Mouse (Mus musculus) neural tube, embryonic 15.5 days (tissue): ENCODE data around the gene Nebl. TPM values are rescaled to one million over a fixed set of nuclear protein-coding genes. Genes with fewer than 3 reads are reported as not detected.

ENCODE experiments used
- ATAC-seq: fragments of 200-750 bp; cut with Nextera tagmentation; 2 replicates; pipeline ENCODE4 v1.8.0; 2017; ENCODE audit warnings: mild to moderate bottlenecking, moderate TSS enrichment, moderate library complexity; ENCODE audit not compliant: low FRiP score
- H3K27ac ChIP-seq: fragments of 300-500 bp; sonication (generic); replicated peaks from 2 replicates; pipeline ENCODE4 v1.5.1; 2015; ENCODE audit warnings: mild to moderate bottlenecking, inconsistent platforms
- H3K27me3 ChIP-seq: fragments of 300-500 bp; sonication (generic); replicated peaks from 2 replicates; pipeline ENCODE4 v1.6.1; 2015; ENCODE audit warnings: inconsistent platforms
- H3K36me3 ChIP-seq: fragments of 300-500 bp; sonication (generic); 2 replicates; pipeline ENCODE4 v1.6.1; 2015; ENCODE audit warnings: inconsistent platforms
- H3K4me1 ChIP-seq: fragments of 300-500 bp; sonication (generic); 2 replicates; pipeline ENCODE4 v1.6.1; 2015; ENCODE audit warnings: inconsistent platforms
- H3K4me2 ChIP-seq: fragments of 300-500 bp; sonication (generic); 2 replicates; pipeline ENCODE4 v1.6.1; 2015; ENCODE audit warnings: inconsistent platforms, mild to moderate bottlenecking, moderate library complexity
- H3K4me3 ChIP-seq: fragments of 300-500 bp; sonication (generic); replicated peaks from 2 replicates; pipeline ENCODE4 v1.5.1; 2015; ENCODE audit warnings: mild to moderate bottlenecking, inconsistent platforms
- H3K9ac ChIP-seq: fragments of 300-500 bp; sonication (generic); replicated peaks from 2 replicates; pipeline ENCODE4 v1.6.1; 2015; ENCODE audit warnings: mild to moderate bottlenecking, inconsistent platforms
- H3K9me3 ChIP-seq: fragments of 300-500 bp; sonication (generic); replicated peaks from 2 replicates; pipeline ENCODE4 v1.6.1; 2016; ENCODE audit warnings: inconsistent platforms
- WGBS: fragments of 180-500 bp; shearing (Covaris S2); methylation state at CpG from one replicate; pipeline ENCODE4 v1.1.7; 2015; ENCODE audit warnings: mixed read lengths; 5-methylcytosine and 5-hydroxymethylcytosine counted together
- polyA plus RNA-seq: library from polyadenylated mRNA; unstranded; fragments of >200 nt; fragmentation: Nextera tagmentation; extraction: Ambion mirVana; gene quantifications from 2 replicates; pipeline ENCODE4 v1.2.1, GENCODE M21; 2015

Gene Nebl
- polyA plus RNA-seq, 1 experiment from 2014 or later: 14.3 TPM

GRCm38 (mm10) chr2:17705964-17706363, 25.3 kb downstream of the Nebl start:
- Histone ChIP-seq H3K4me3 (no peak overlapping the region), H3K4me1 (peaks cover 16% of the 10 kb centered on the region), H3K36me3 (no peaks in the 10 kb centered on the region), H3K9ac (no peak overlapping the region), H3K4me2 (no peak overlapping the region), H3K27me3 (no peaks in the 10 kb centered on the region), H3K9me3 (no peaks in the 10 kb centered on the region), H3K27ac (no peak overlapping the region)
- no peak for ATAC-seq
- WGBS: 80% methylated on average over 5 of the region's 5 CpGs

GRCm38 (mm10) chr2:17705426-17705825, 25.8 kb downstream of the Nebl start:
- ATAC-seq: no peak
- H3K4me3 ChIP-seq: no peak overlapping the region
- WGBS: 76% methylated on average over 3 of the region's 3 CpGs

GRCm38 (mm10) chr2:17703170-17703512, 28.1 kb downstream of the Nebl start:
- no peak overlapping the region for H3K27ac ChIP-seq
- no peaks in the 10 kb centered on the region for H3K27me3 ChIP-seq
- no peak overlapping the region for H3K4me2 ChIP-seq
- no peak overlapping the region for H3K4me3 ChIP-seq
- no peaks in the 10 kb centered on the region for H3K9me3 ChIP-seq
- H3K36me3 ChIP-seq: no peaks in the 10 kb centered on the region
- ATAC-seq: peak; percentile 48; the same call in 1 of the 2 replicates
- H3K9ac ChIP-seq: no peak overlapping the region
- peaks cover 12% of the 10 kb centered on the region for H3K4me1 ChIP-seq
- 54% methylated on average over 2 of the region's 2 CpGs for WGBS

More at GRCm38 (mm10) chr2:17705426-17705825, 25.8 kb downstream of the Nebl start:
- no peaks in the 10 kb centered on the region for H3K9me3 ChIP-seq
- no peak overlapping the region for H3K9ac ChIP-seq
- H3K36me3 ChIP-seq: no peaks in the 10 kb centered on the region
- H3K4me1 ChIP-seq: peaks cover 16% of the 10 kb centered on the region
- H3K4me2 ChIP-seq: no peak overlapping the region
- no peak overlapping the region for H3K27ac ChIP-seq
- H3K27me3 ChIP-seq: no peaks in the 10 kb centered on the region

GRCm38 (mm10) chr2:17702481-17703169, 28.6 kb downstream of the Nebl start:
- H3K27me3 ChIP-seq: no peaks in the 10 kb centered on the region
- ATAC-seq: peak; percentile 67
- H3K27ac ChIP-seq: no peak overlapping the region
- H3K9me3 ChIP-seq: no peaks in the 10 kb centered on the region
- H3K36me3 ChIP-seq: no peaks in the 10 kb centered on the region
- no peak overlapping the region for H3K4me2 ChIP-seq
- no peak overlapping the region for H3K4me3 ChIP-seq
- 57% methylated on average over 7 of the region's 7 CpGs for WGBS
- peaks cover 12% of the 10 kb centered on the region for H3K4me1 ChIP-seq
- no peak overlapping the region for H3K9ac ChIP-seq

- H3K4me3 ChIP-seq: no peak overlapping the region
- no peak overlapping the region for H3K9ac ChIP-seq
- WGBS: 41% methylated on average over 4 of the region's 4 CpGs
- H3K9me3 ChIP-seq: no peaks in the 10 kb centered on the region
- H3K4me1 ChIP-seq: peaks cover 12% of the 10 kb centered on the region
- no peaks in the 10 kb centered on the region for H3K27me3 ChIP-seq
- ATAC-seq: peak; percentile 50
- no peak overlapping the region for H3K27ac ChIP-seq
- H3K36me3 ChIP-seq: no peaks in the 10 kb centered on the region
- H3K4me2 ChIP-seq: no peak overlapping the region
Measured at GRCm38 (mm10) chr2:17698161-17699087, 32.8 kb downstream of the Nebl start.

- H3K36me3 ChIP-seq: no peaks in the 10 kb centered on the region
- no peaks in the 10 kb centered on the region for H3K27me3 ChIP-seq
- H3K9me3 ChIP-seq: no peaks in the 10 kb centered on the region
- H3K27ac ChIP-seq: no peak overlapping the region
- no peak overlapping the region for H3K4me3 ChIP-seq
- no peaks in the 10 kb centered on the region for H3K4me1 ChIP-seq
- whole genome bisulfite sequencing: 93% methylated on average over 2 of the region's 2 CpGs
- no peak overlapping the region for H3K9ac ChIP-seq
- no peak for ATAC-seq
- no peak overlapping the region for H3K4me2 ChIP-seq
Measured at GRCm38 (mm10) chr2:17692926-17693325, 38.3 kb downstream of the Nebl start.

- Histone ChIP-seq H3K27me3 (no peaks in the 10 kb centered on the region), H3K27ac (no peak overlapping the region), H3K9me3 (no peaks in the 10 kb centered on the region), H3K9ac (no peak overlapping the region), H3K4me1 (no peaks in the 10 kb centered on the region), H3K4me2 (no peak overlapping the region), H3K36me3 (no peaks in the 10 kb centered on the region), H3K4me3 (no peak overlapping the region)
- 80% methylated on average over 5 of the region's 5 CpGs for WGBS
- ATAC-seq: no peak
Measured at GRCm38 (mm10) chr2:17690264-17690663, 41.0 kb downstream of the Nebl start.

- no peak overlapping the region for H3K27ac ChIP-seq
- no peak overlapping the region for H3K9ac ChIP-seq
- no peaks in the 10 kb centered on the region for H3K27me3 ChIP-seq
- no peak overlapping the region for H3K4me3 ChIP-seq
- ATAC-seq: no peak
- H3K36me3 ChIP-seq: no peaks in the 10 kb centered on the region
- H3K4me1 ChIP-seq: peaks cover 8% of the 10 kb centered on the region
- no peaks in the 10 kb centered on the region for H3K9me3 ChIP-seq
- 94% methylated on average over 6 of the region's 6 CpGs for WGBS
- no peak overlapping the region for H3K4me2 ChIP-seq
Measured at GRCm38 (mm10) chr2:17687141-17687540, 44.1 kb downstream of the Nebl start.

- ATAC-seq: no peak
- H3K4me2 ChIP-seq: no peak overlapping the region
- no peaks in the 10 kb centered on the region for H3K9me3 ChIP-seq
- no peaks in the 10 kb centered on the region for H3K27me3 ChIP-seq
- H3K4me1 ChIP-seq: peaks cover 8% of the 10 kb centered on the region
- WGBS: 75% methylated on average over 4 of the region's 4 CpGs
- H3K9ac ChIP-seq: no peak overlapping the region
- H3K36me3 ChIP-seq: no peaks in the 10 kb centered on the region
- no peak overlapping the region for H3K4me3 ChIP-seq
- H3K27ac ChIP-seq: no peak overlapping the region; the same call in 1 of the 2 replicates
Measured at GRCm38 (mm10) chr2:17683326-17684040, 47.8 kb downstream of the Nebl start.

GRCm38 (mm10) chr2:17672156-17672555, 59.1 kb downstream of the Nebl start:
- Histone ChIP-seq H3K4me3 (no peak overlapping the region), H3K9me3 (no peaks in the 10 kb centered on the region), H3K27me3 (no peaks in the 10 kb centered on the region), H3K4me2 (no peak overlapping the region), H3K4me1 (peaks cover 20% of the 10 kb centered on the region), H3K9ac (no peak overlapping the region), H3K36me3 (no peaks in the 10 kb centered on the region), H3K27ac (no peak overlapping the region)
- WGBS: 88% methylated on average over 10 of the region's 10 CpGs
- ATAC-seq: no peak

- no peak overlapping the region for H3K4me2 ChIP-seq
- H3K36me3 ChIP-seq: no peaks in the 10 kb centered on the region
- no peak overlapping the region for H3K27ac ChIP-seq
- no peak overlapping the region for H3K4me3 ChIP-seq
- peaks cover 20% of the 10 kb centered on the region for H3K4me1 ChIP-seq
- no peaks in the 10 kb centered on the region for H3K9me3 ChIP-seq
- no peaks in the 10 kb centered on the region for H3K27me3 ChIP-seq
- no peak overlapping the region for H3K9ac ChIP-seq
- no peak for ATAC-seq
- 89% methylated on average over 8 of the region's 8 CpGs for WGBS
Measured at GRCm38 (mm10) chr2:17671566-17671965, 59.7 kb downstream of the Nebl start.
